Mouse (Mus musculus) MEL (cell line): ENCODE measurements around the gene Rpl39. TPM values are rescaled to one million over a fixed set of nuclear protein-coding genes. Genes with fewer than 3 reads are reported as not detected.

Experiments
- DNase-seq: peaks from one replicate; pipeline ENCODE4 v3.0.0; 2011; ENCODE audit warnings: low read depth, low spot score
- H3K27ac ChIP-seq: 2 replicates; pipeline ENCODE4 v1.5.1; 2012; ENCODE audit warnings: low read depth, mild to moderate bottlenecking, control low read depth, low read length, moderate library complexity; ENCODE audit not compliant: control insufficient read depth
- H3K27me3 ChIP-seq, 2 experiments: fragments of 150-350 bp in 1 of 2; sonication (generic) in 1 of 2; 2 replicates each; pipeline ENCODE4 v1.6.1; 2012; ENCODE audit warnings: low read length in 2 of 2, mild to moderate bottlenecking in 2 of 2, improper control_type of control experiment in 1 of 2, moderate library complexity in 1 of 2; ENCODE audit not compliant: insufficient read depth in 2 of 2, control insufficient read depth in 1 of 2
- H3K36me3 ChIP-seq, 2 experiments: 2 replicates each; pipeline ENCODE4 v1.6.1; 2012 to 2014; ENCODE audit warnings: low read length in 2 of 2, improper control_type of control experiment in 1 of 2, inconsistent platforms in 1 of 2, mild to moderate bottlenecking in 1 of 2; ENCODE audit not compliant: insufficient read depth in 2 of 2, control insufficient read depth in 1 of 2
- H3K4me1 ChIP-seq, 2 experiments: fragments of 150-350 bp in 1 of 2; sonication (generic) in 1 of 2; 2 replicates each; pipeline ENCODE4 v1.6.1; 2012; ENCODE audit warnings: low read length in 2 of 2, improper control_type of control experiment in 1 of 2, mild to moderate bottlenecking in 1 of 2; ENCODE audit not compliant: insufficient read depth in 2 of 2, control insufficient read depth in 1 of 2
- H3K4me3 ChIP-seq, 2 experiments: fragments of 150-350 bp in 1 of 2; sonication (generic) in 1 of 2; 2 replicates each; pipeline ENCODE4 v1.5.1; 2012; ENCODE audit warnings: low read depth in 2 of 2, low read length in 2 of 2, mild to moderate bottlenecking in 2 of 2, moderate library complexity in 2 of 2, control low read depth in 1 of 2, improper control_type of control experiment in 1 of 2; ENCODE audit not compliant: control insufficient read depth in 1 of 2, insufficient read depth in 1 of 2
- H3K79me2 ChIP-seq: 2 replicates; pipeline ENCODE4 v1.6.1; 2012; ENCODE audit warnings: mild to moderate bottlenecking, low read length, moderate library complexity; ENCODE audit not compliant: control insufficient read depth, poor library complexity, insufficient read depth
- H3K9ac ChIP-seq: 2 replicates; pipeline ENCODE4 v1.6.1; 2012; ENCODE audit warnings: low read depth, mild to moderate bottlenecking, control low read depth, low read length, moderate library complexity; ENCODE audit not compliant: control insufficient read depth, poor library complexity, severe bottlenecking
- H3K9me3 ChIP-seq: fragments of 150-350 bp; sonication (generic); replicated peaks from 2 replicates; pipeline ENCODE4 v1.6.1; 2012; ENCODE audit warnings: mild to moderate bottlenecking, low read length, improper control_type of control experiment, moderate library complexity; ENCODE audit not compliant: insufficient read depth
- CHD1 ChIP-seq: IDR thresholded peaks from 2 replicates; pipeline ENCODE4 v1.6.1; 2012; ENCODE audit warnings: low read depth, mild to moderate bottlenecking, inconsistent platforms, low read length, improper control_type of control experiment
- CTCF ChIP-seq, 3 experiments: IDR thresholded peaks in 2 of 3; conservative IDR thresholded peaks in 1 of 3; 2 replicates each; pipeline ENCODE4 v1.5.1; 2011 to 2012; ENCODE audit warnings: low read length in 3 of 3, low read depth in 2 of 3, mild to moderate bottlenecking in 2 of 3, improper control_type of control experiment in 1 of 3, inconsistent platforms in 1 of 3, mixed read lengths in 1 of 3, moderate library complexity in 1 of 3; ENCODE audit not compliant: control insufficient read depth in 1 of 3, insufficient read depth in 1 of 3, poor library complexity in 1 of 3, severe bottlenecking in 1 of 3
- ELF1 ChIP-seq: IDR thresholded peaks from 2 replicates; pipeline ENCODE4 v1.6.1; 2014; ENCODE audit warnings: low read depth, mild to moderate bottlenecking, inconsistent platforms, low read length, improper control_type of control experiment, moderate library complexity
- KAT2A ChIP-seq: conservative IDR thresholded peaks from 2 replicates; pipeline ENCODE4 v1.6.1; 2012; ENCODE audit warnings: low read depth, low read length, improper control_type of control experiment, inconsistent platforms
- MYB ChIP-seq: IDR thresholded peaks from 2 replicates; pipeline ENCODE4 v1.6.1; 2011; ENCODE audit warnings: mild to moderate bottlenecking, low read depth, low read length, improper control_type of control experiment
- MYC ChIP-seq: IDR thresholded peaks from 2 replicates; pipeline ENCODE4 v1.6.1; 2011; ENCODE audit warnings: low read depth, mild to moderate bottlenecking, low read length, improper control_type of control experiment, moderate library complexity
- POLR2A ChIP-seq, 2 experiments: IDR thresholded peaks; 2 replicates each; pipeline ENCODE4 v1.6.1; 2011 to 2012; ENCODE audit warnings: low read length in 2 of 2, mild to moderate bottlenecking in 2 of 2, control low read depth in 1 of 2, improper control_type of control experiment in 1 of 2, low read depth in 1 of 2, moderate library complexity in 1 of 2; ENCODE audit not compliant: control insufficient read depth in 1 of 2, insufficient read depth in 1 of 2, poor library complexity in 1 of 2
- POLR2AphosphoS2 ChIP-seq: IDR thresholded peaks from 2 replicates; pipeline ENCODE4 v1.6.1; 2011; ENCODE audit warnings: low read length, improper control_type of control experiment
- POLR2AphosphoS5 ChIP-seq: IDR thresholded peaks from 2 replicates; pipeline ENCODE4 v1.6.1; 2012; ENCODE audit warnings: low read depth, borderline replicate concordance, mild to moderate bottlenecking, inconsistent platforms, low read length, moderate library complexity, mixed read lengths
- RCOR1 ChIP-seq: IDR thresholded peaks from 2 replicates; pipeline ENCODE4 v1.6.1; 2012; ENCODE audit warnings: low read depth, mild to moderate bottlenecking, inconsistent platforms, low read length, improper control_type of control experiment
- SIN3A ChIP-seq: IDR thresholded peaks from 2 replicates; pipeline ENCODE4 v1.6.1; 2012; ENCODE audit warnings: low read length, improper control_type of control experiment, inconsistent platforms
- UBTF ChIP-seq: IDR thresholded peaks from 2 replicates; pipeline ENCODE4 v1.6.1; 2012; ENCODE audit warnings: low read depth, mild to moderate bottlenecking, inconsistent platforms, low read length, improper control_type of control experiment, moderate library complexity, borderline replicate concordance; ENCODE audit not compliant: insufficient read depth
- USF1 ChIP-seq: IDR thresholded peaks from 2 replicates; pipeline ENCODE4 v1.6.1; 2014; ENCODE audit warnings: low read depth, mild to moderate bottlenecking, inconsistent platforms, low read length, improper control_type of control experiment, moderate library complexity
- USF2 ChIP-seq, 2 experiments: IDR thresholded peaks; 2 replicates each; pipeline ENCODE4 v1.6.1; 2011 to 2012; ENCODE audit warnings: improper control_type of control experiment in 2 of 2, low read length in 2 of 2, borderline replicate concordance in 1 of 2, inconsistent platforms in 1 of 2, low read depth in 1 of 2, mild to moderate bottlenecking in 1 of 2; ENCODE audit not compliant: insufficient read depth in 1 of 2
- ZMIZ1 ChIP-seq: IDR thresholded peaks from 2 replicates; pipeline ENCODE4 v1.6.1; 2012; ENCODE audit warnings: low read depth, mild to moderate bottlenecking, inconsistent platforms, low read length, improper control_type of control experiment, moderate library complexity
- polyA plus RNA-seq, 2 experiments: library from polyadenylated mRNA; stranded (reverse) in 1 of 2; unstranded in 1 of 2; fragments of >175 nt in 1 of 2; fragments of >200 nt in 1 of 2; gene quantifications; 2 replicates each; pipeline versions ENCODE4 v1.2.1 to v1.2.4; 2012; ENCODE audit warnings: low replicate concordance in 2 of 2, low read depth in 1 of 2; ENCODE audit not compliant: insufficient read length in 2 of 2, insufficient read depth in 1 of 2, missing spikeins in 1 of 2
- total RNA-seq: library from RNA; depleted of rRNA; stranded (reverse); fragments of 300-350 nt; gene quantifications from 2 replicates; pipeline ENCODE4 v1.2.3, GENCODE M21; 2012

Gene Rpl39
- total and polyA plus RNA-seq, 3 experiments, result 1,063 to 1,279 TPM; not detected in 1

DNA sequence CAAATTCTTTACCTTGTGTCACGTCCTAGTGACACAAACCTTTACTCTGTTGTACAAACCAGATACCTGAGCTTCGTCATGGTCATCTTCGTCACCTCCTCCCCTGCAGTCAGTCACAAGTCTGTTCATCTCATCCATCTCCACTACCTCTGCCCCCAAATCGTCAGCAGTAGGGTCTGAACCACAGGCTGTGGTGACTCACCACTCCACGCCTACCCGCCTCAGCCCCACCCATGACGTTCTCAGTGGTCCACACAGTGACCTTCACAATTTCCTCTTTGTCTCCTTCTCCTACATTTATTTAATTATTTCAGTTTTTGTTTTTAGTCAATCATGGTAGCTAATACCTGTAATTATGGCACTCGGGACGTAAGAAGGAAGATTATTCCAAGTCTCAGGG lies 21.3 kb downstream of the Rpl39 start:
- Histone ChIP-seq H3K27ac (no peak overlapping the region), H3K4me3 (no peak overlapping the region), H3K9ac (no peak overlapping the region), H3K4me1 (0 out of 4 replicates have a peak, but pooled peaks cover 0 to 4% of the 10 kb centered on the region in 2 experiments), H3K79me2 (no peaks in the 10 kb centered on the region), H3K27me3 (no peaks in the 10 kb centered on the region), H3K9me3 (no peaks in the 10 kb centered on the region), H3K36me3 (no peaks in the 10 kb centered on the region)
- DNase-seq, result peak; percentile 31
- TF ChIP-seq UBTF, result no peak
- TF ChIP-seq ZMIZ1, result no peak
- TF ChIP-seq USF1, result no peak
- TF ChIP-seq CHD1, result no peak
- TF ChIP-seq POLR2A (IDR thresholded peaks at IDR 0.05; ENCODE audit: control insufficient read depth in 1 of 2, insufficient read depth in 1 of 2, low read depth in 1 of 2, low read length in 2 of 2, poor library complexity in 1 of 2), result no peak
- TF ChIP-seq KAT2A, result no peak
- no peak for TF ChIP-seq ELF1
- no peak for TF ChIP-seq POLR2AphosphoS2
- TF ChIP-seq MYC, result no peak
- no peak for TF ChIP-seq MYB
- TF ChIP-seq SIN3A, result no peak
- no peak for TF ChIP-seq USF2 (IDR thresholded peaks at IDR 0.05; ENCODE audit: borderline replicate concordance in 1 of 2, insufficient read depth in 1 of 2, low read depth in 1 of 2, low read length in 2 of 2)
- no peak for TF ChIP-seq CTCF (IDR thresholded peaks at IDR 0.05 in 2 of 3, conservative IDR thresholded peaks at IDR 0.05 in 1 of 3; ENCODE audit: control insufficient read depth in 1 of 3, insufficient read depth in 1 of 3, low read depth in 2 of 3, low read length in 3 of 3, poor library complexity in 1 of 3, severe bottlenecking in 1 of 3)

DNA sequence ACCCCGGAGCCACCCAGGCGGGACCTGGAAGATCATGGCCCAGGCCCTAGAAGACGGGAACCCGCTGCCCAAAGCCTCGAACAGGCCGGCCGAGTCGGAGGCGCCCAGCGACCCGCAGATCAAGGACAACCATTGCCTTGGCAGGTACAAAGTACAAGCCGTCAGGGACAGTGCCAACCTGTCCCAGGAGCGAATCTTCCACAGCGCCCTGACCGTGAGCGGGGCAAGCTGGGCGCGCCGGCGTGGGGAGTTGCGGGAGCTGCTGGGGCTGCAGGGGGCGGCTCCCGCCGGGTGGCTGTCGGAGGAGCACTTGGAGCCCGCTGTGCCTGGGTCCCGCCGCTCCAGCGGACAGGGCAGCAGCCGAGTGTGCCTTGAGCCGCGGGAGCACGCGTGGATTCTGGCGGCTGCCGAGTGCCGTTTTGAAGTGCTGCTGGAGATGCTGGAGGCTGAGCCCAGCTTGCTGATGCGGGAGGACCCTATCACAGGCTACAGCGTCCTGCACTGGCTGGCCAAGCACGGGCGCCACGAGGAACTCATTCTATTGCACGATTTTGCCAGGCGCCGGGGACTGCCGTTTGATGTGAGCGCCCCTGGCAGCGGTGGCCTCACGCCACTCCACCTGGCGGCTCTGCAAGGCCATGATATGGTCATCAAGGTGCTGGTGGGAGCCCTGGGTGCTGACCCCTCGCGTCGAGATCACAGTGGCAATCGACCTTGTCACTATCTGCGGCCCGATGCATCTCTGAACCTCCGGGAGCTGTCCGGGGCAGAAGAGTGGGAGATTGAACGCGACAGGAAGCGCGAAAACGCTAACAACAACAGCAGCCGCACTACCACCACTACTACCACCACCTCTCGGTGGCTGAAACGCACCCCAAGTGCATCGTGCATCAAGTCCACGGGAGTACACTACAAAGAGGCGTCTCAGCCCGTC lies 36.0 kb downstream of the Rpl39 start:
- Histone ChIP-seq H3K4me1 (no peaks in the 10 kb centered on the region), H3K27ac (no peak overlapping the region), H3K36me3 (no peaks in the 10 kb centered on the region), H3K9me3 (no peaks in the 10 kb centered on the region), H3K9ac (no peak overlapping the region), H3K4me3 (no peak overlapping the region), H3K27me3 (no peaks in the 10 kb centered on the region; a peak in 2 of 4 replicates), H3K79me2 (no peaks in the 10 kb centered on the region)
- TF ChIP-seq USF2 (IDR thresholded peaks at IDR 0.05; ENCODE audit: borderline replicate concordance in 1 of 2, insufficient read depth in 1 of 2, low read depth in 1 of 2, low read length in 2 of 2) (no peak), POLR2AphosphoS5 (no peak), MYB (no peak), RCOR1 (no peak)
- DNase-seq, result no peak
